In the genomic region with DNA sequence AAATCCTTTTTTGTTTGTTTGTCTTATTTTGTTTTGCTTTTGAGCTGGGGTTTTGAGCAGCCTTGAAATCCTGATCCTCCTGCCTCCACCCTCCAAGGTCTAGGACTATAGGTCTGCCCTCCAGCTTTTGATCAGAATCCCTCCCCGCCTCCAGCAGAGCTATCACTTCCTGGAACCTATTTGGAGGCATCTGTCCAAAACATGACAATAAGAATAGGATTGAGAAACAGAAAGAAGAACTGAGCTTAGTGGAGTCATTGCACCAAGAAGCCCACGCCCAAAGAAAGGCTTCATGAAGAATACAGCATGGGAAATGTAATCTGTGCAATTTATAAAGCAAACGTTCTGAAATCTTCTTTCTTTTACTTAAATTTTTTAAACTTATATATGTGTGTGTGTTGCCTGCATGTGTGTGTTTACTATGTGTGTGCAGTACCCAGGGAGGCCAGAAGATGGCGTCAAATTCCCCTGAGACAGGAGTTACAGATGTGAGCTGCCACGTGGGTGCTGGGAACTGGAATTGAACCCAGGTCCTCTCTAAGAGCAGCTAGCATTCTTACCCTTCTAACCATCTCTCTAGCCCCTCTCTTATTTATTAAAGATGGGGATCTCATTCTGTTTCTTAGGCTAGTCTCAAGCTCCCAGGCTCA, we compare ENCODE assay signal across 16 mouse cellular contexts. TPM values are rescaled to one million over a fixed set of nuclear protein-coding genes. Genes with fewer than 3 reads are reported as not detected.
DNase-seq lines count a peak whose midpoint lies in the region; ATAC-seq and TF ChIP-seq lines count a peak whose summit lies in the region.
"Had no signal": no experiment of that assay in that cellular context is flagged by ENCODE, and none has a peak within 500 bp of the region (broad histone marks: within the 10 kb centered on the region; RNA-seq: fewer than 3 reads in every experiment).

No protein-coding gene starts in this region.

- 0 out of 2 replicates have a peak, but pooled peaks cover 2% of the 10 kb centered on the region for H3K9me3 ChIP-seq in hindbrain, postnatal 0 days (ENCODE audit: low read length)
- H3K9me3 ChIP-seq in hindbrain, embryonic 16.5 days (ENCODE audit: control insufficient read depth, low read length), result peaks cover 3% of the 10 kb centered on the region; the same call in 1 of the 2 replicates
- peaks cover 9% of the 10 kb centered on the region; the same call in 1 of the 2 replicates for H3K9me3 ChIP-seq in hindbrain, embryonic 10.5 days

- DNase-seq in hindbrain, postnatal 0 days (ENCODE audit: low spot score), result no peak
- no peak for DNase-seq in lung, adult 2 months
- DNase-seq in lung, postnatal 25 days (ENCODE audit: low spot score), result no peak
- DNase-seq in Patski (ENCODE audit: low read depth, low spot score), result no peak
- DNase-seq in right cerebral cortex, postnatal 36 days (ENCODE audit: low spot score in 2 of 2), result no peak
- no peak for DNase-seq in hindbrain, embryonic 10.5 days (ENCODE audit: low spot score)
- DNase-seq: cerebellum, adult 18-20 months; kidney, adult 18-20 months; retina, postnatal 1 day had no signal

- peak; percentile 22 for TF ChIP-seq CTCF in hindbrain, postnatal 0 days (IDR thresholded peaks at IDR 0.05; ENCODE audit: low read depth)
- TF ChIP-seq CTCF in lung, adult 2 months (IDR thresholded peaks at IDR 0.05; ENCODE audit: insufficient read depth, low read length), result 0 out of 2 replicates have a peak, but pooled peaks have one; percentile 4
- peak; percentile 52 for TF ChIP-seq CTCF in Patski (IDR thresholded peaks at IDR 0.05)

- WGBS in hindbrain, postnatal 0 days, result 85% methylated on average over 5 of the region's 5 CpGs
- WGBS in hindbrain, embryonic 16.5 days, result 91% methylated on average over 5 of the region's 5 CpGs
- WGBS in lung, adult 2 months, result 81% methylated on average over 5 of the region's 5 CpGs
- WGBS in hindbrain, embryonic 10.5 days, result 83% methylated on average over 5 of the region's 5 CpGs

- no peak overlapping the region for H3K4me3 ChIP-seq in hindbrain, postnatal 0 days (ENCODE audit: low read length)
- no peak overlapping the region for H3K4me3 ChIP-seq in hindbrain, embryonic 16.5 days (ENCODE audit: low read length)
- no peak overlapping the region for H3K4me3 ChIP-seq in lung, adult 2 months (replicated peaks; ENCODE audit: extremely low read depth, low read depth, low read length)
- H3K4me3 ChIP-seq in hindbrain, embryonic 10.5 days, result no peak overlapping the region
- H3K4me3 ChIP-seq: embryonic facial prominence, embryonic 13.5 days; hindbrain, embryonic 12.5 days; limb, embryonic 12.5 days; midbrain, embryonic 10.5 days; myocyte had no signal

- no peak for TF ChIP-seq POLR2A in lung, adult 2 months (IDR thresholded peaks at IDR 0.05; ENCODE audit: borderline replicate concordance, extremely low read depth, low read depth, low read length)

- in situ Hi-C loops in Patski (cut with MboI; ENCODE audit: low pct_unique_long_range_greater_than_20kb), result no loop called here

- ATAC-seq in hindbrain, postnatal 0 days, result no peak
- no peak for ATAC-seq in hindbrain, embryonic 16.5 days
- no peak for ATAC-seq in Patski
- 0 out of 2 replicates have a peak, but pooled peaks have one; percentile 44 for ATAC-seq in monocyte, adult 5-6 weeks (replicated peaks; ENCODE audit: insufficient number of reproducible peaks, low FRiP score, low TSS enrichment, poor library complexity, severe bottlenecking)

- H3K9ac ChIP-seq in hindbrain, postnatal 0 days (replicated peaks; ENCODE audit: low read length), result no peak overlapping the region
- H3K9ac ChIP-seq in hindbrain, embryonic 16.5 days (ENCODE audit: low read depth, low read length), result no peak overlapping the region
- H3K9ac ChIP-seq: embryonic facial prominence, embryonic 13.5 days; hindbrain, embryonic 12.5 days; limb, embryonic 12.5 days had no signal

- CTCF ChIA-PET in Patski (lab: Charles Lee), result interaction anchor here (1.1 to 1.4 kb wide), 3 partner anchors 16 to 202 kb away, joined by 3 to 4 read pairs (median 3); no protein-coding TSS in a partner anchor

- H3K36me3 ChIP-seq in hindbrain, postnatal 0 days (ENCODE audit: insufficient read depth, low read length), result no peaks in the 10 kb centered on the region
- H3K36me3 ChIP-seq in hindbrain, embryonic 16.5 days (ENCODE audit: control insufficient read depth, insufficient read depth, low read length), result 0 out of 2 replicates have a peak, but pooled peaks cover 4% of the 10 kb centered on the region
- H3K36me3 ChIP-seq in hindbrain, embryonic 10.5 days, result peaks cover 21% of the 10 kb centered on the region

- H3K4me2 ChIP-seq in hindbrain, postnatal 0 days (ENCODE audit: low read depth, low read length), result no peak overlapping the region
- no peak overlapping the region for H3K4me2 ChIP-seq in hindbrain, embryonic 16.5 days (ENCODE audit: low read length)
- H3K4me2 ChIP-seq: embryonic facial prominence, embryonic 13.5 days; hindbrain, embryonic 12.5 days; limb, embryonic 12.5 days had no signal

- POLR2A ChIA-PET in Patski (lab: Charles Lee), result no interaction called here

- no peaks in the 10 kb centered on the region for H3K27me3 ChIP-seq in hindbrain, postnatal 0 days (ENCODE audit: insufficient read depth, low read length)
- H3K27me3 ChIP-seq in hindbrain, embryonic 16.5 days (replicated peaks; ENCODE audit: control insufficient read depth, insufficient read depth, low read length), result no peaks in the 10 kb centered on the region
- H3K27me3 ChIP-seq in Patski, result no peaks in the 10 kb centered on the region
- H3K27me3 ChIP-seq in hindbrain, embryonic 10.5 days (ENCODE audit: insufficient read depth, poor library complexity, severe bottlenecking), result no peaks in the 10 kb centered on the region
- H3K27me3 ChIP-seq: embryonic facial prominence, embryonic 13.5 days; hindbrain, embryonic 12.5 days; limb, embryonic 12.5 days had no signal

- no peaks in the 10 kb centered on the region for H3K4me1 ChIP-seq in hindbrain, postnatal 0 days (ENCODE audit: insufficient read depth, low read length)
- H3K4me1 ChIP-seq in hindbrain, embryonic 16.5 days (ENCODE audit: control insufficient read depth, insufficient read depth, low read depth, low read length), result no peaks in the 10 kb centered on the region
- H3K4me1 ChIP-seq in lung, adult 2 months (ENCODE audit: control insufficient read depth, insufficient read depth, low read length), result no peaks in the 10 kb centered on the region
- no peaks in the 10 kb centered on the region for H3K4me1 ChIP-seq in hindbrain, embryonic 10.5 days (replicated peaks)
- H3K4me1 ChIP-seq: embryonic facial prominence, embryonic 13.5 days; hindbrain, embryonic 12.5 days; midbrain, embryonic 10.5 days had no signal

- no peak overlapping the region for H3K27ac ChIP-seq in hindbrain, postnatal 0 days
- no peak overlapping the region for H3K27ac ChIP-seq in hindbrain, embryonic 16.5 days (ENCODE audit: low read depth, low read length)
- no peak overlapping the region for H3K27ac ChIP-seq in hindbrain, embryonic 10.5 days
- H3K27ac ChIP-seq: embryonic facial prominence, embryonic 13.5 days; hindbrain, embryonic 12.5 days; limb, embryonic 12.5 days; midbrain, embryonic 10.5 days had no signal

RNA-seq across cellular contexts. Expression of gene Rftn2, which starts 46.5 kb away (rescaled TPM):
- 11.2 and 14.2 TPM in 2 replicates for total RNA-seq in hindbrain, postnatal 0 days (2014; rRNA removed)
- polyA plus RNA-seq in hindbrain, postnatal 0 days (2015; fragmentation: Nextera tagmentation; extraction: Ambion mirVana), result 14.9 and 19.9 TPM in 2 replicates
- polyA plus RNA-seq in hindbrain, embryonic 16.5 days (2015; fragmentation: Nextera tagmentation; extraction: Ambion mirVana), result 13.0 and 15.5 TPM in 2 replicates
- 6.1 and 10.9 TPM in 2 replicates for polyA plus RNA-seq in lung, adult 2 months (2012; rRNA removed)
- polyA plus RNA-seq in Patski (2021), result 3.8 TPM
- 1.4 to 3.1 TPM (median 2.7 TPM) in 3 replicates for total RNA-seq in monocyte, adult 5-6 weeks (2017)
- 7.3 and 8.5 TPM in 2 replicates for polyA plus RNA-seq in hindbrain, embryonic 10.5 days (2016; fragmentation: Nextera tagmentation; extraction: Ambion mirVana)

RNA-seq across cellular contexts. Expression of gene Mob4, which starts 49.0 kb away (rescaled TPM):
- total RNA-seq in hindbrain, postnatal 0 days (2014; rRNA removed), result 53.6 and 62.9 TPM in 2 replicates
- 141 and 146 TPM in 2 replicates for polyA plus RNA-seq in hindbrain, postnatal 0 days (2015; fragmentation: Nextera tagmentation; extraction: Ambion mirVana)
- 158 and 160 TPM in 2 replicates for polyA plus RNA-seq in hindbrain, embryonic 16.5 days (2015; fragmentation: Nextera tagmentation; extraction: Ambion mirVana)
- 7.0 and 11.1 TPM in 2 replicates for polyA plus RNA-seq in lung, adult 2 months (2012; rRNA removed)
- polyA plus RNA-seq in Patski (2021), result 84.7 TPM
- 68.1 to 119 TPM (median 87.3 TPM) in 3 replicates for total RNA-seq in monocyte, adult 5-6 weeks (2017)
- polyA plus RNA-seq in hindbrain, embryonic 10.5 days (2016; fragmentation: Nextera tagmentation; extraction: Ambion mirVana), result 117 and 138 TPM in 2 replicates

RNA-seq across cellular contexts. Expression of gene Mars2, which starts 56.9 kb away (rescaled TPM):
- 9.3 and 10.6 TPM in 2 replicates for total RNA-seq in hindbrain, postnatal 0 days (2014; rRNA removed)
- 2.4 and 2.6 TPM in 2 replicates for polyA plus RNA-seq in hindbrain, postnatal 0 days (2015; fragmentation: Nextera tagmentation; extraction: Ambion mirVana)
- polyA plus RNA-seq in hindbrain, embryonic 16.5 days (2015; fragmentation: Nextera tagmentation; extraction: Ambion mirVana), result 3.5 and 3.7 TPM in 2 replicates
- polyA plus RNA-seq in lung, adult 2 months (2012; rRNA removed), result 1.4 and 1.5 TPM in 2 replicates
- polyA plus RNA-seq in Patski (2021), result 2.8 TPM
- total RNA-seq in monocyte, adult 5-6 weeks (2017), result 3.7 to 7.5 TPM (median 5.2 TPM) in 3 replicates
- 2.7 and 3.2 TPM in 2 replicates for polyA plus RNA-seq in hindbrain, embryonic 10.5 days (2016; fragmentation: Nextera tagmentation; extraction: Ambion mirVana)
